Mouse (Mus musculus): ENCODE data around the gene Phyhipl. TPM values are rescaled to one million over a fixed set of nuclear protein-coding genes. Genes with fewer than 3 reads are reported as not detected.
A peak's percentile ranks its signal among the peaks of the same experiment; 100 is the strongest.

Phyhipl gene
- polyA plus RNA-seq, 1 experiment from 2014 or later: 1.0 TPM

DNA sequence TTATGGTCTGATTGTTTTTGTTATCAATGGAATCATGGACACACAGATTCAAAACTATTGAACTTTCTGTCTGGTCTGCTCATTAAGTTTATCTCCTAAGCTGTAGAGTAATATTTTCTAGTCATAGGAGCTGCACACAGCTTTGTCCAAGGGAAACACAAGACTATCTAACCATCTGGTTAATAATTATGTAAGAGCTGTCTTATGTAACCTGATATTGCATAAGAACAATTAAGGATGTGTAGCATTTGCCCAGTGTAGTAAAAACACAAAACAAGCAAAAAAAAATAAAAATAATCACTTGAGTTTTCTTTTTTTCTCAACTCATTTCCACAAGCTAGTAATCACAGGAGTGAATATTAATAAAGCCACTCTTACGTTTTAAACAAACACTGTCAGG, 20.5 kb downstream of the Phyhipl start:
- TF ChIP-seq CTCF (IDR thresholded peaks at IDR 0.05; ENCODE audit: low read depth): no peak
- WGBS: 57% methylated on average over 1 of the region's 1 CpGs
- no peak for ATAC-seq (ENCODE audit: insufficient read depth)

DNA sequence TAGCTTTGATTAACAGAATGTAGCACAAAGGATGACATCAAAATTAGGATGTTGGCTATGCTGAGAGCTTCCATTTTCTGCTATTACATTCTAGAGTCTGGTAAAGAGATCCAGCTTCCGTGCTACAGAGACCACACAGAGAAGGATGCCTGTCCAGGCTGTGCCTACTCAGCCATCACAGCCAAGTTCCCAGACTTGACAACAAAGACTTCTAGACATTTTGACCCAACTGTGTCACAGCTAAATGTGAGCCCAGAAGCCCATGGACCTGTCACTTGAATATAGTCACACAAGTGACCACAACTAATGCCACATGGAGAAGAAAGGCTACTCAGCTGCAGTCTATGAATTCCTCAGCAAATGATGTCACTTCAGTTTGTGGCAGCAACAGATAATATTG, 24.6 kb downstream of the Phyhipl start:
- Histone ChIP-seq H3K36me3 (ENCODE audit: insufficient read depth) (no peaks in the 10 kb centered on the region), H3K9ac (no peak overlapping the region), H3K4me1 (ENCODE audit: insufficient read depth) (no peaks in the 10 kb centered on the region), H3K4me3 (ENCODE audit: low read depth, low read length) (no peak overlapping the region), H3K4me2 (no peak overlapping the region), H3K27me3 (ENCODE audit: insufficient read depth, low read length) (no peaks in the 10 kb centered on the region), H3K27ac (ENCODE audit: low read depth) (no peak overlapping the region), H3K9me3 (ENCODE audit: low read depth, low read length) (no peaks in the 10 kb centered on the region)
- ATAC-seq (ENCODE audit: insufficient read depth): no peak
- peak; percentile 29 for DNase-seq
- 52% methylated on average over 1 of the region's 1 CpGs for WGBS
- TF ChIP-seq CTCF (IDR thresholded peaks at IDR 0.05; ENCODE audit: low read depth): no peak

More for the DNA sequence above, 20.5 kb downstream of the Phyhipl start:
- Histone ChIP-seq H3K4me1 (ENCODE audit: insufficient read depth) (no peaks in the 10 kb centered on the region), H3K9me3 (ENCODE audit: low read depth, low read length) (no peaks in the 10 kb centered on the region), H3K4me3 (ENCODE audit: low read depth, low read length) (no peak overlapping the region), H3K36me3 (ENCODE audit: insufficient read depth) (no peaks in the 10 kb centered on the region), H3K9ac (no peak overlapping the region), H3K27ac (ENCODE audit: low read depth) (no peak overlapping the region), H3K4me2 (no peak overlapping the region), H3K27me3 (ENCODE audit: insufficient read depth, low read length) (no peaks in the 10 kb centered on the region)
- DNase-seq: no peak

DNA sequence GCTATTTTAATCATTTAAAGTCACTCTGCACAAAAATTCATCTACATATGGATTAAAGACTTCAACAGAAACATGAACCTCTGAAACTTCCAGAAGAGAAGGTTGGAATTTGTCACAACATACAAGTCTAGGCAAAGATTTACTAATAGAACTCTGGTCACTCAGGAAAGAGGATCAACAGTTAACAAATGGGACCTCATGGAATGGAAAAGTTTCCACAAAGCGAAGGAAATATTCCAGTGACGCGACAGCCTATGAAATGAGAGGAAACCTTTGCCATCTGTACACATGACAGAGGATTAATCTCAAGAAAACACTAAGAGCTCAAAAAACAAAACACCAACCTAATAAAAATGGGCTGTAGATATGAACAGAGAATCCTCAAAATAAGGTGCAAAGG, 32.3 kb downstream of the Phyhipl start:
- 89% methylated on average over 3 of the region's 3 CpGs for WGBS
- H3K36me3 ChIP-seq (ENCODE audit: insufficient read depth): no peaks in the 10 kb centered on the region
- H3K9ac ChIP-seq: no peak overlapping the region
- DNase-seq: no peak
- H3K4me1 ChIP-seq (ENCODE audit: insufficient read depth): no peaks in the 10 kb centered on the region
- no peaks in the 10 kb centered on the region for H3K27me3 ChIP-seq (ENCODE audit: insufficient read depth, low read length)
- H3K9me3 ChIP-seq (ENCODE audit: low read depth, low read length): no peaks in the 10 kb centered on the region
- H3K27ac ChIP-seq (ENCODE audit: low read depth): no peak overlapping the region
- ATAC-seq (ENCODE audit: insufficient read depth): no peak
- H3K4me3 ChIP-seq (ENCODE audit: low read depth, low read length): no peak overlapping the region
- H3K4me2 ChIP-seq: no peak overlapping the region
- no peak for TF ChIP-seq CTCF (IDR thresholded peaks at IDR 0.05; ENCODE audit: low read depth)

DNA sequence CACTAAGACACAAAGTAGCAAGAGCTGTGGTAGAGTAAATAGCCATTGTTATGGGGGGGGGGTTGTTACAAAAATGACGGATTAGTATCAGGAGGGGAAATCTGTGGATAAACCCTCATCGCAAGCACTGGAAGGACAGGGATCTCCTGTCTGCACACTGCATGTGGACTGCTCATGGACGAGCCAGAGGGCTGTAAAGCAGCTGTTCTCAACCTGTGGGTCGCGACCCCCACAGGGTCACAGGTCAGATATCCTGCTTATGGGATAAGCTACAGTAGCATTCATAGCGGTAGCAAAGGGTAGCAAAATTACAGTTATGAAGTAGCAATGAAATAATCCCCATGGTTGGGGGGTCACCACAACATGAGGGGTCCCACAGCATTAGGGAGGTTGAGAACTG, 39.4 kb downstream of the Phyhipl start:
- ATAC-seq (ENCODE audit: insufficient read depth) (no peak), DNase-seq (no peak)
- H3K27ac ChIP-seq (ENCODE audit: low read depth): no peak overlapping the region
- no peak for TF ChIP-seq CTCF (IDR thresholded peaks at IDR 0.05; ENCODE audit: low read depth)
- H3K9me3 ChIP-seq (ENCODE audit: low read depth, low read length): no peaks in the 10 kb centered on the region
- no peak overlapping the region for H3K4me2 ChIP-seq
- H3K27me3 ChIP-seq (ENCODE audit: insufficient read depth, low read length): no peaks in the 10 kb centered on the region
- no peaks in the 10 kb centered on the region for H3K36me3 ChIP-seq (ENCODE audit: insufficient read depth)
- no peaks in the 10 kb centered on the region for H3K4me1 ChIP-seq (ENCODE audit: insufficient read depth)
- no peak overlapping the region for H3K9ac ChIP-seq
- WGBS: 75% methylated on average over 6 of the region's 6 CpGs
- no peak overlapping the region for H3K4me3 ChIP-seq (ENCODE audit: low read depth, low read length)

DNA sequence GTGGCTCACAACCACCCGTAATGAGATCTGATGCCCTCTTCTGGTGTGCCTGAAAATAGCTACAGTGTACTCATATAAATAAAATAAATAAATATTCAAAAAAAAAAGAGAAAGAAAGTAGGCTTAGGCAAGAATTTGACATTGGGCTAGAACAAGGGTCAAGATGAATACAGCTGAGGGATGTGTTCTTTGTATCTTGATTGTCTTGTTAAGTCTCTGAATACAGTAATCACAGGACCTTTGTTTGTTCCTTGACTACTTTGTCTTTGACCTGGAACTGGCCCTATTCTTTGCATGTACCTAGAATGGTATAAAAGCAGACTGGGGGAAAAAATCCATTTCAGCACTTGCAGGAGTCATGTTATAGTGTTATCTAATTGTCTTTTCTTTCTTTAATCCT, 44.1 kb downstream of the Phyhipl start:
- Histone ChIP-seq H3K4me2 (no peak overlapping the region), H3K9me3 (ENCODE audit: low read depth, low read length) (no peaks in the 10 kb centered on the region), H3K27me3 (ENCODE audit: insufficient read depth, low read length) (no peaks in the 10 kb centered on the region), H3K9ac (no peak overlapping the region), H3K27ac (ENCODE audit: low read depth) (no peak overlapping the region), H3K4me3 (ENCODE audit: low read depth, low read length) (no peak overlapping the region), H3K36me3 (ENCODE audit: insufficient read depth) (no peaks in the 10 kb centered on the region), H3K4me1 (ENCODE audit: insufficient read depth) (no peaks in the 10 kb centered on the region)
- WGBS: 87% methylated on average over 1 of the region's 1 CpGs
- TF ChIP-seq CTCF (IDR thresholded peaks at IDR 0.05; ENCODE audit: low read depth): no peak
- no peak for DNase-seq
- no peak for ATAC-seq (ENCODE audit: insufficient read depth)

DNA sequence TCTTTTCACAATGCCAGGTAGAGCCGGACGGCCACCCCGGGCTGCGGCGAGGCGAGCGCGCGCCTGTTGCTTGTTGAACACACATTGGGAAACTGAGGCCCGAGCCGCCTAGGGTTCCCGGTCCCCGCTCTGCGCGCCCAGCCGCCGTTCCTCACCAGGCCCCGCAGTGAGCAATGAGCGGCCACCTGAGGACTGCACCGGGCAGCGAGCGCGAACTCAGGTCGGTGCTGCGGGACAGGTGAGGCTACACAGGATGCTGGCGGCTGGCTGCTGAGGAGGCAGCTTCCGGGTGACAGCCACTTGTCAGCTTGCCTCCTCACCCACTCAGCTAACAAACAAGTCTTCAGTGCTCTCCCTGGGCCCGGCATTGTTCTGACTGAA, 55.9 kb downstream of the Phyhipl start:
- Histone ChIP-seq H3K9me3 (ENCODE audit: low read depth, low read length) (no peaks in the 10 kb centered on the region), H3K4me2 (peak overlapping the region; percentile 98), H3K9ac (no peak overlapping the region; the same call in 1 of the 2 replicates), H3K4me3 (ENCODE audit: low read depth, low read length) (peak overlapping the region; percentile 62), H3K27ac (ENCODE audit: low read depth) (no peak overlapping the region), H3K27me3 (ENCODE audit: insufficient read depth, low read length) (peaks cover 26% of the 10 kb centered on the region), H3K4me1 (ENCODE audit: insufficient read depth) (no peaks in the 10 kb centered on the region), H3K36me3 (ENCODE audit: insufficient read depth) (no peaks in the 10 kb centered on the region)
- DNase-seq (peak; percentile 2), ATAC-seq (ENCODE audit: insufficient read depth) (peak; percentile 45)
- no peak for TF ChIP-seq CTCF (IDR thresholded peaks at IDR 0.05; ENCODE audit: low read depth)
- WGBS: 1% methylated on average over 28 of the region's 28 CpGs

DNA sequence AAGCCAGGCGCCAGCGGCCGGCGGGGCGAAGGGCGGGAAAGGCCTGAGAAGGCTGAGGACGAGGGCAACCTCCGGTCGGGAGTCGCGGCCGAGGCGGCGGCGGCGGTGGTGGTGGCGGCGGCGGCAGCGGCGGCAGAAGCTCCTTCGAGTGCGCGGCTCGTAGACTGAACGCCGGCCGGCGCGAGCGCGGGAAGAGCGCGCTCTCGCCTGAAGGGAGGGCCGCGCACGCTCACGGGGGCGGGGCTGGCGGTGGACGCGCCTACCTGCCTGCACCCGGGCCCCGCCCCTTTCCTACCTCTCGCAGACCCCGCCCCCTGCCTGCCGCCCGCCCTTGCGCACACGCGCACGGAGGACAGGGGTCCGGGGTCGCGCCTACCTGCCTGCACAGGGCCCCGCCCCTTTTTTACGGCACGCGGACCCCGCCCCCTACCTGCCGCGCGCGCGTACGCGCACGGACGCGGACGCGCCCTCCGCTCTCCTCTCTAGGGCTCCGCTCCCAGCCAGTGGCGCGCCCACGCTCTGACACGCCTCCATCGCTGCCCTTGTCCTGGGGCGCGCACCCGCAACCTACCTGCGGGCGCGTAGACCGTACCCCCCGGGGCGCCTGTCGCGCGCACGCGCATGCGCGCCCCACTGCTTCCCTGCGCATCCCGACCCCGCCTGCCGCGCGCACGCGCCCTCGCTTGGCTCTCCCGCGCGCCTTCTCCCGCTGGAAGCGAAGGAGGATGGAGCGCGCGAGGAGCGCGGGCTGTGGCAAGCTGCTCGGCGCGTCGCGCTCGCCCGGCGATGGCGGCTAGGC, 56.4 kb downstream of the Phyhipl start:
- Histone ChIP-seq H3K4me1 (ENCODE audit: insufficient read depth) (no peaks in the 10 kb centered on the region), H3K9me3 (ENCODE audit: low read depth, low read length) (no peaks in the 10 kb centered on the region), H3K27me3 (ENCODE audit: insufficient read depth, low read length) (peaks cover 26% of the 10 kb centered on the region), H3K36me3 (ENCODE audit: insufficient read depth) (no peaks in the 10 kb centered on the region), H3K4me3 (ENCODE audit: low read depth, low read length) (peak overlapping the region; percentile 62), H3K9ac (peak overlapping the region; percentile 13), H3K27ac (ENCODE audit: low read depth) (no peak overlapping the region), H3K4me2 (peak overlapping the region; percentile 98)
- no peak for TF ChIP-seq CTCF (IDR thresholded peaks at IDR 0.05; ENCODE audit: low read depth)
- peak; percentile 94 for ATAC-seq (ENCODE audit: insufficient read depth)
- DNase-seq: peak; percentile 80
- under 1% methylated on average over 100 of the region's 124 CpGs for WGBS
